Mouse (Mus musculus): Measurements from ENCODE around the gene Ankrd34a.

GRCm38 (mm10) chr3:96555041-96555596 is 41.3 kb upstream of the Ankrd34a start:
- TF ChIP-seq CTCF (conservative IDR thresholded peaks at IDR 0.05; ENCODE audit: insufficient read depth, insufficient read length, low read depth, low read length) (no peak), POLR2A (IDR thresholded peaks at IDR 0.05; ENCODE audit: low read depth, low read length) (no peak)
